Mouse (Mus musculus) heart, embryonic 16.5 days (tissue): ENCODE measurements around the gene Igf1. TPM values are rescaled to one million over a fixed set of nuclear protein-coding genes. Genes with fewer than 3 reads are reported as not detected.

Experiments used
- ATAC-seq: fragments of 200-750 bp; cut with Nextera tagmentation; replicated peaks from 2 replicates; pipeline ENCODE4 v1.8.0; 2017; ENCODE audit warnings: moderate number of reproducible peaks; ENCODE audit not compliant: insufficient read depth, low FRiP score; ENCODE audit errors: extremely low read depth
- H3K27ac ChIP-seq: fragments of 300-500 bp; sonication (generic); 2 replicates; pipeline ENCODE4 v1.5.1; 2014; ENCODE audit warnings: mild to moderate bottlenecking, low read length, control low read depth, moderate library complexity
- H3K27me3 ChIP-seq: fragments of 300-500 bp; sonication (generic); 2 replicates; pipeline ENCODE4 v1.6.1; 2014; ENCODE audit warnings: low read length, mixed read lengths; ENCODE audit not compliant: control insufficient read depth, insufficient read depth
- H3K36me3 ChIP-seq: fragments of 300-500 bp; sonication (generic); 2 replicates; pipeline ENCODE4 v1.6.1; 2014; ENCODE audit not compliant: control insufficient read depth, insufficient read depth
- H3K4me1 ChIP-seq: fragments of 300-500 bp; sonication (generic); 2 replicates; pipeline ENCODE4 v1.6.1; 2014; ENCODE audit warnings: low read length, mixed read lengths; ENCODE audit not compliant: control insufficient read depth, insufficient read depth
- H3K4me2 ChIP-seq: fragments of 300-500 bp; sonication (generic); 2 replicates; pipeline ENCODE4 v1.6.1; 2014; ENCODE audit warnings: low read depth, mild to moderate bottlenecking, control low read depth, low read length
- H3K4me3 ChIP-seq: fragments of 300-500 bp; sonication (generic); 2 replicates; pipeline ENCODE4 v1.5.1; 2014; ENCODE audit warnings: mild to moderate bottlenecking, control low read depth, low read length
- H3K9ac ChIP-seq: fragments of 300-500 bp; sonication (generic); 2 replicates; pipeline ENCODE4 v1.6.1; 2014; ENCODE audit warnings: low read length, control low read depth
- H3K9me3 ChIP-seq: fragments of 300-500 bp; sonication (generic); replicated peaks from 2 replicates; pipeline ENCODE4 v1.6.1; 2016; ENCODE audit warnings: low read length; ENCODE audit not compliant: control insufficient read depth
- WGBS: fragments of 180-500 bp; shearing (Covaris S2); extraction: QIAGEN DNeasy Blood & Tissue Kit; methylation state at CpG from one replicate; pipeline ENCODE4 v1.1.7; 2014; 5-methylcytosine and 5-hydroxymethylcytosine counted together
- polyA plus RNA-seq: library from polyadenylated mRNA; unstranded; fragments of >200 nt; fragmentation: Nextera tagmentation; extraction: Ambion mirVana; gene quantifications from 2 replicates; pipeline ENCODE4 v1.2.1, GENCODE M21; 2015

Igf1 gene
- polyA plus RNA-seq, 1 experiment from 2014 or later: 28.0 TPM

DNA sequence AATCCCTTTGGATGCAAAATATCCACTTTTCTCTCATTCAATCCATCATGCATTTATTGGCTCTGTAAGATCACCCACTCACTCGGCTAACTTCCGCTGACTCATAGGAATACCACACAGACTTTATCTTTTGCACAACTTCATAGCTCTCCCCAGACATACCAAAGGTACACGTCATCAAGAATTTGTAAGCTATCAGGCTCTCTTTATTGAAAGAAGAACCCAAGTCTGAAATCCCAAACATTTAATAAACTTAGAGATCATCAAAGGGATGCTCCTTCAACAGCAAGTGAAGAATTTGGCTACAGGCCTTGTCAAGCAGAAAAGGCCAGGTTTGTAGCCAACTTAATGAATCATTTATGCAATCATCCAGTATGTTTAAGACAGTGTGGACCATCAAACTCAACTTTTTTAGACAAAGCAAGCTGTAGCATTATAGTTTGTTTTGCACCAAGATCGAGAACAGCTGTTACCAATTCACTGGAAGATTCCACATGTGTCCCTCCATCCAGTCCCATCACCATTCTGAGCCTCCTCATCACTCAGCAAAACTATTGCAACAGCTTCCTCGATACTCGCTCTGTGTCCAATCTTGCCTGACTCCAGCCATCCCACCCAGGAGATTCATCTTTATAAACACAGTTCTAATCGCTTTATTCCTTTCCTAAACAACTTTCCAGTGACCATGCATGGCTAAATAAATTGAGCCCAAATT, 22.2 kb downstream of the Igf1 start:
- Histone ChIP-seq H3K4me2 (no peak overlapping the region), H3K4me1 (no peaks in the 10 kb centered on the region), H3K36me3 (no peaks in the 10 kb centered on the region), H3K27ac (no peak overlapping the region), H3K4me3 (no peak overlapping the region), H3K27me3 (no peaks in the 10 kb centered on the region), H3K9ac (no peak overlapping the region), H3K9me3 (no peaks in the 10 kb centered on the region)
- 70% methylated on average over 7 of the region's 7 CpGs for WGBS
- no peak for ATAC-seq

DNA sequence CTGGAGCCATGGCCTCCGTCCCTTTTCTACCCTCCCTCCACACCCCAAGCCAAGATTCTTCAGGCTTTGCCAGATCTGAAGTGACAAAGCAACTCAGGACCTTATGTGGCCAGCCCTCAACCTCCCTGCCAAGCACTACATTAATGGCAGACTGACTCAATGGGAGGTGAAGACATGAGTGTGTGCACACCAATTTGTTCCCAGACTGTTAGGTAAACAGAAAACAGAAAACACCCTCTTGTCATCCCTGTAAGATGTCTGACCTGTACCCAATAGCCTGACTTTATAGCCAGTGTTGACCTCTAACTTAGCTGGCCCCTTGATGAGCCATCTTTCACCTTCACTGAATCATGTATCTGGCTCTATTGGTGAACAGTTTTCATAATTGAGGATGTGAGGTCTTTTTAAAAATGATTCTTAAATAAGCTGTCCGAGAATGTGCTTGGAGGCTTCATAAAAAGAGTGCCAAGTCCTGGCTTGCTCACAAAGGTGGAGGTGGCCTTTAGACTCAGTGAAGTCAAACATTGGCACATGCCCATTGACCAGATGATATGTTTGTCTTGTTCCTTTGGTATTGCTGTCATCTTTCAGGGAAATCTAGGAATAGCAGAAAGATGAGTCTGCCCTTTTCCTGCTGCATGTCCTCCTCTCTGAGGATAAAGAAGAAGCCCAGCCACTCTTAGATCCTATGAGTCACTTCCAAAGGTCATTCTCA, 27.4 kb downstream of the Igf1 start:
- no peak for ATAC-seq

DNA sequence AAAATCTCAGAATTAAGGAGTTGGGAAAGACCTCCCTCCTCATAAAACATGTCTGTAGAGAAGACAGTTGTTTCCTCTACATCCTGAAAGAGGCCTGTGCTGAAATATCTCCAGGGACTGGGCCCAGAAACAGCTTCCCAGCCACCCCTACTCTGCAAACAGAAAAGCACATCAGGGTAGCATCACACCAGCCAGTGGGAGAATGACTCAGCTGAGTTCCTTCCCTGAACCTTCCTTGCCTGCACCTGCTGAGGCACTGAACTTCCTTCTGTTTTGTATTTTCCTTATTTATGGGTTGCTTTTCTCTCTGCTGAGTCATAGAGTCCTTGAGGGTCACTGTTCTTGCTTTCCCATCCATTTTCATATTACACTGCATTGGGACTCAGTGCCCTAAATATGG, 31.8 kb downstream of the Igf1 start:
- Histone ChIP-seq H3K4me1 (no peaks in the 10 kb centered on the region), H3K27me3 (no peaks in the 10 kb centered on the region), H3K36me3 (no peaks in the 10 kb centered on the region), H3K4me3 (no peak overlapping the region), H3K9me3 (no peaks in the 10 kb centered on the region), H3K27ac (no peak overlapping the region), H3K9ac (no peak overlapping the region), H3K4me2 (no peak overlapping the region)
- no peak for ATAC-seq

More for the DNA sequence above, 27.4 kb downstream of the Igf1 start:
- Histone ChIP-seq H3K4me2 (no peak overlapping the region), H3K27me3 (no peaks in the 10 kb centered on the region), H3K4me1 (no peaks in the 10 kb centered on the region), H3K36me3 (no peaks in the 10 kb centered on the region), H3K9me3 (no peaks in the 10 kb centered on the region), H3K9ac (no peak overlapping the region), H3K27ac (no peak overlapping the region), H3K4me3 (no peak overlapping the region)
- WGBS: 78% methylated on average over 2 of the region's 2 CpGs

DNA sequence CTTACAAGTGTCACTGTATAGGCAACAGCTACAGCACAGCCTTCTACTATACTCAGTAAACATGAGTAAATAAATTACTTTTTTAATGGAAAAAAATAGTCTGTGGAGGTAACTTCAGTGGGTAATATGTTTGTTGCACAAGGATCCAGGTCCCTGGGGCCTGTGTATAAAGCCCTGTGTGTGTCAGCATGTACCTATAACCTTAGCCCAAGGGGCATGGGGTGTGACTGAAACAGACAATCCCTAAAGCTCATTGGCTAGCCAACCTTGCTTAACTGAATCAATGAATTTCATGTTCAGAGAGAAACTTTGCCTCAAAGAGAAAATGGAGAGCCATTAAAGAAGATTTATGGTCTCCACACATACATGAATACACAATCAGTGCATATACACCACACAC, 34.2 kb downstream of the Igf1 start:
- no peak for ATAC-seq

GRCm38 (mm10) chr10:87893272-87893671, 35.2 kb downstream of the Igf1 start:
- Histone ChIP-seq H3K4me1 (no peaks in the 10 kb centered on the region), H3K4me2 (no peak overlapping the region), H3K9ac (no peak overlapping the region), H3K27ac (no peak overlapping the region), H3K27me3 (no peaks in the 10 kb centered on the region), H3K4me3 (no peak overlapping the region), H3K9me3 (no peaks in the 10 kb centered on the region), H3K36me3 (no peaks in the 10 kb centered on the region)
- 59% methylated on average over 1 of the region's 1 CpGs for WGBS
- ATAC-seq: peak; percentile 69

More for the DNA sequence above, 34.2 kb downstream of the Igf1 start:
- H3K36me3 ChIP-seq: no peaks in the 10 kb centered on the region
- H3K4me2 ChIP-seq: no peak overlapping the region
- H3K4me1 ChIP-seq: no peaks in the 10 kb centered on the region
- H3K9ac ChIP-seq: no peak overlapping the region
- H3K27me3 ChIP-seq: no peaks in the 10 kb centered on the region
- no peak overlapping the region for H3K4me3 ChIP-seq
- H3K27ac ChIP-seq: no peak overlapping the region
- H3K9me3 ChIP-seq: no peaks in the 10 kb centered on the region

- Histone ChIP-seq H3K4me3 (no peak overlapping the region), H3K27ac (no peak overlapping the region), H3K4me1 (no peaks in the 10 kb centered on the region), H3K27me3 (no peaks in the 10 kb centered on the region), H3K9me3 (no peaks in the 10 kb centered on the region), H3K4me2 (no peak overlapping the region), H3K9ac (no peak overlapping the region), H3K36me3 (no peaks in the 10 kb centered on the region)
- WGBS: 78% methylated on average over 4 of the region's 4 CpGs
- ATAC-seq: no peak
Observed at GRCm38 (mm10) chr10:87894461-87895120, 36.5 kb downstream of the Igf1 start.

GRCm38 (mm10) chr10:87895351-87895750, 37.3 kb downstream of the Igf1 start:
- Histone ChIP-seq H3K9me3 (no peaks in the 10 kb centered on the region), H3K9ac (no peak overlapping the region), H3K36me3 (no peaks in the 10 kb centered on the region), H3K4me3 (no peak overlapping the region), H3K4me1 (no peaks in the 10 kb centered on the region), H3K4me2 (no peak overlapping the region), H3K27ac (no peak overlapping the region), H3K27me3 (no peaks in the 10 kb centered on the region)
- WGBS: 60% methylated on average over 2 of the region's 2 CpGs
- ATAC-seq: no peak

GRCm38 (mm10) chr10:87897331-87897730, 39.3 kb downstream of the Igf1 start:
- Histone ChIP-seq H3K4me3 (no peak overlapping the region), H3K4me2 (no peak overlapping the region), H3K9me3 (no peaks in the 10 kb centered on the region), H3K9ac (no peak overlapping the region), H3K27ac (no peak overlapping the region), H3K4me1 (no peaks in the 10 kb centered on the region), H3K36me3 (no peaks in the 10 kb centered on the region), H3K27me3 (no peaks in the 10 kb centered on the region)
- WGBS: 92% methylated on average over 4 of the region's 4 CpGs
- no peak for ATAC-seq

- 85% methylated on average over 3 of the region's 3 CpGs for WGBS
- no peak for ATAC-seq
- Histone ChIP-seq H3K27me3 (no peaks in the 10 kb centered on the region), H3K4me3 (no peak overlapping the region), H3K36me3 (no peaks in the 10 kb centered on the region), H3K27ac (no peak overlapping the region), H3K4me2 (no peak overlapping the region), H3K9me3 (no peaks in the 10 kb centered on the region), H3K4me1 (no peaks in the 10 kb centered on the region), H3K9ac (no peak overlapping the region)
Observed at GRCm38 (mm10) chr10:87898826-87899225, 40.8 kb downstream of the Igf1 start.
